Mouse (Mus musculus): ENCODE data around the gene Retsat. TPM values are rescaled to one million over a fixed set of nuclear protein-coding genes. Genes with fewer than 3 reads are reported as not detected.

The Retsat gene
- polyA plus RNA-seq, 1 experiment from 2014 or later, result 5.1 TPM

DNA sequence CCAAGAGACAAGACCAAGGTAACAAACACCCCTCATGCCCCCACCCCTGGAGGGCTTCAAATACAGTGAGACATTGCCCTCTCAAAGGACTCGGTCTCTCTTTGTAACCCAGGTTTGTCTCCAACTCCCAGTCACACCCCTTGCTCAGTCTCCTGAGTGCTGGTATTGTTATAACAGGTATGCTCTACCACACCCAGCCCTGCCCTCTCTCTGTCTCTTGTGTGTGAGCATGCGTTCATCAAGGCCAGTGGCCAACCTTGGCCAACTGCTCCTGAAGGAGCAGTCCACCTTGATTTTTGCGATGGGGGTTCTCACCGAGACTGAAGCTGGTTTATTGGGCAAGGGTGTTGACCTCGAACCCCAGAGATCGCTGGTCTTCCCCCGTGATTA lies 57.8 kb downstream of the Retsat start:
- H3K27me3 ChIP-seq (replicated peaks), result no peaks in the 10 kb centered on the region
- H3K36me3 ChIP-seq, result no peaks in the 10 kb centered on the region
- 91% methylated on average over 7 of the region's 7 CpGs for WGBS
- H3K9me3 ChIP-seq, result no peaks in the 10 kb centered on the region
- H3K27ac ChIP-seq, result no peak overlapping the region
- ATAC-seq (ENCODE audit: low FRiP score, low read depth), result no peak
- H3K9ac ChIP-seq, result no peak overlapping the region
- H3K4me3 ChIP-seq, result no peak overlapping the region
- peaks cover 14% of the 10 kb centered on the region for H3K4me1 ChIP-seq
- no peak overlapping the region; the same call in 1 of the 2 replicates for H3K4me2 ChIP-seq (replicated peaks)

DNA sequence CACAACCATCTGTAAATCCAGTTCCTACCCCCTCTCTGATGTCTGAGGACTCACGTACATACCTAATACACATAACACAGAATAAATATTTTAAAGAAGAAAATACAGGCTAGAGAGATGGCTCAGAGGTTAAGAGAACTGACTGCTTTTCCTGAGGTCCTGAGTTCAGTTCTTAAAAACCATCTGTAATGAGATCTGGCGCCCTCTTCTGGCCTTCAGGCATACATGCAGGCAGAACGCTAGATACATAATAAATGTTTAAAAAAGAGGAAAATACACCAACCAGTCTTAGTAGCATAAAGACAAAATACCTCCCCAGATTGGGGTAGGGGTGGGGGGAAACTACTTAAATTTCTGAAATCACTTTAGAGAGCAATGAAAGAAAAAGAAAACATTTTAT lies 59.7 kb downstream of the Retsat start:
- ATAC-seq (ENCODE audit: low FRiP score, low read depth), result no peak

More for the DNA sequence above, 59.7 kb downstream of the Retsat start:
- 56% methylated on average over 3 of the region's 3 CpGs for WGBS
- Histone ChIP-seq H3K4me1 (peaks cover 14% of the 10 kb centered on the region), H3K9me3 (no peaks in the 10 kb centered on the region), H3K27ac (no peak overlapping the region), H3K9ac (no peak overlapping the region), H3K27me3 (replicated peaks) (no peaks in the 10 kb centered on the region), H3K4me2 (replicated peaks) (no peak overlapping the region), H3K36me3 (no peaks in the 10 kb centered on the region), H3K4me3 (no peak overlapping the region)

Other genes with a start within 250 kb of the Retsat start
- 12.8 and 12.9 TPM in 2 replicates for gene Tmem150a, start 243.0 kb upstream of the Retsat start, polyA plus RNA-seq (2016; fragmentation: Nextera tagmentation; extraction: Ambion mirVana)
- 108 and 109 TPM in 2 replicates for gene Rnf181, start 231.5 kb upstream of the Retsat start, polyA plus RNA-seq (2016; fragmentation: Nextera tagmentation; extraction: Ambion mirVana)
- 17.3 and 18.7 TPM in 2 replicates for gene Vamp5, start 218.0 kb upstream of the Retsat start, polyA plus RNA-seq (2016; fragmentation: Nextera tagmentation; extraction: Ambion mirVana)
- 31.8 and 34.6 TPM in 2 replicates for gene Vamp8, start 207.8 kb upstream of the Retsat start, polyA plus RNA-seq (2016; fragmentation: Nextera tagmentation; extraction: Ambion mirVana)
- gene Ggcx, start 184.2 kb upstream of the Retsat start, polyA plus RNA-seq (2016; fragmentation: Nextera tagmentation; extraction: Ambion mirVana), result 22.5 and 26.8 TPM in 2 replicates
- gene Mat2a, start 158.9 kb upstream of the Retsat start, polyA plus RNA-seq (2016; fragmentation: Nextera tagmentation; extraction: Ambion mirVana), result 379 and 423 TPM in 2 replicates
- 0.34 and 0.96 TPM in 2 replicates for gene Sh2d6, start 76.8 kb upstream of the Retsat start, polyA plus RNA-seq (2016; fragmentation: Nextera tagmentation; extraction: Ambion mirVana)
- gene Capg, start 54.1 kb upstream of the Retsat start, polyA plus RNA-seq (2016; fragmentation: Nextera tagmentation; extraction: Ambion mirVana), result 11.6 and 13.7 TPM in 2 replicates
- gene Elmod3, start 62 bp upstream of the Retsat start, polyA plus RNA-seq (2016; fragmentation: Nextera tagmentation; extraction: Ambion mirVana), result 15.7 and 17.2 TPM in 2 replicates
- 35.8 and 36.7 TPM in 2 replicates for gene Tgoln1, start 18.5 kb downstream of the Retsat start, polyA plus RNA-seq (2016; fragmentation: Nextera tagmentation; extraction: Ambion mirVana)
- gene Tcf7l1, start 190.8 kb downstream of the Retsat start, polyA plus RNA-seq (2016; fragmentation: Nextera tagmentation; extraction: Ambion mirVana), result 17.4 and 18.6 TPM in 2 replicates

Data from neural tube, embryonic 12.5 days (tissue).